Mouse (Mus musculus) macrophage (primary cell): ENCODE data around the gene Epx. TPM values are rescaled to one million over a fixed set of nuclear protein-coding genes. Genes with fewer than 3 reads are reported as not detected.
"Not testable (repeated sequence)": the region's sequence is repeated elsewhere in the genome, so short reads cannot be mapped to it uniquely, and the experiment has no call there.

Experiments used
- H3K27ac ChIP-seq: fragments of 350-480 bp; formaldehyde crosslinking; 2 replicates; pipeline ENCODE4 v1.9.0; 2021
- H3K36me3 ChIP-seq: fragments of 350-480 bp; formaldehyde crosslinking; 2 replicates; pipeline ENCODE4 v1.9.0; 2021; ENCODE audit errors: inconsistent target
- H3K4me3 ChIP-seq: fragments of 350-480 bp; formaldehyde crosslinking; 2 replicates; pipeline ENCODE4 v1.9.0; 2021; ENCODE audit errors: inconsistent target
- H3K79me2 ChIP-seq: fragments of 350-480 bp; formaldehyde crosslinking; 2 replicates; pipeline ENCODE4 v1.9.0; 2021; ENCODE audit errors: inconsistent target
- WGBS: methylation state at CpG from one replicate; pipeline ENCODE4 v1.1.7; 2026; ENCODE audit warnings: inconsistent platforms; ENCODE audit not compliant: missing documents; 5-methylcytosine and 5-hydroxymethylcytosine counted together
- polyA plus RNA-seq: library from polyadenylated mRNA; stranded (reverse); fragments of 250-400 nt; gene quantifications from 3 replicates; pipeline ENCODE4 v1.2.4, GENCODE M21; 2018; ENCODE audit warnings: inconsistent platforms
- total RNA-seq, 78 experiments: library from RNA; depleted of rRNA; stranded (reverse); fragments of 250-400 nt; gene quantifications; 1 replicate in 9 of 78; 2 replicates in 24 of 78; 3 replicates in 43 of 78; 4 replicates in 2 of 78; pipeline ENCODE4 v1.2.4; 2018; ENCODE audit warnings: inconsistent platforms in 56 of 78

Epx gene
- total RNA-seq (2018; cell fraction: chromatin; rRNA removed): not detected
- not detected for total RNA-seq (2018; cell fraction: cytosol; rRNA removed)
- total RNA-seq (2018; cell fraction: nucleus; rRNA removed): not detected
- not detected in 3 replicates for polyA plus RNA-seq

DNA sequence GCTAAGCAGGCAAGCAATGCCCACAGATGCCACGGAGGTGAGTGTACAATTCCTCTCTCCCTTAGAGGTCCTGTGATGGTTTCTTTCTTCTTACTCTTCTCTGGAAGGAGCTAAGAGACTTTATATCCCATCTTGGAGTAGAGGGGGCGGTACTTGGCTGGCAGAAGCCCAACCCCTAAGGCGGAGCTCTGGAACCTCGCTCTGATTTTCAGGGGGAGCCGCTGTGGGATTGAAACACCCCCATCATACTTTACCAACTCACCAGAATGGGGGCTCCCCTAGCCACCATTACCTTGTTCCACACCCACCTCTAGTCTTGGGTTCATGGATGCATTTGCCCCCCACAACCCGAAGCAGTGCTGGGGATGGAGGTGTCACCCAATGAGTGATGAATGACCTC lies at the start of gene Epx:
Epx (minus strand) TSS at position 101 of the 400 bp plus-strand sequence.
- H3K27ac ChIP-seq: no peak within 1 kb of the TSS
- H3K79me2 ChIP-seq: no peaks in the 10 kb centered on the region
- no peak within 1 kb of the TSS for H3K4me3 ChIP-seq
- no peaks in the 10 kb centered on the region for H3K36me3 ChIP-seq
- WGBS: 78% methylated on average over 6 of the region's 6 CpGs

- Histone ChIP-seq H3K79me2 (no peaks in the 10 kb centered on the region), H3K4me3 (no peak within 1 kb of the TSS), H3K36me3 (no peaks in the 10 kb centered on the region), H3K27ac (no peak within 1 kb of the TSS)
- WGBS: 37% methylated on average over 5 of the region's 5 CpGs
These were observed 45.6 kb upstream of the Epx start, which contains the start of gene Olfr464 for GRCm38 (mm10) chr11:87920966-87921365. TSS of gene Olfr464 (minus strand) at chr11:87920967.

GRCm38 (mm10) chr11:87920301-87920700 lies 45.0 kb upstream of the Epx start:
- no peaks in the 10 kb centered on the region for H3K36me3 ChIP-seq
- WGBS: 57% methylated on average over 2 of the region's 2 CpGs
- no peak overlapping the region for H3K27ac ChIP-seq
- no peaks in the 10 kb centered on the region for H3K79me2 ChIP-seq
- H3K4me3 ChIP-seq: no peak overlapping the region

DNA sequence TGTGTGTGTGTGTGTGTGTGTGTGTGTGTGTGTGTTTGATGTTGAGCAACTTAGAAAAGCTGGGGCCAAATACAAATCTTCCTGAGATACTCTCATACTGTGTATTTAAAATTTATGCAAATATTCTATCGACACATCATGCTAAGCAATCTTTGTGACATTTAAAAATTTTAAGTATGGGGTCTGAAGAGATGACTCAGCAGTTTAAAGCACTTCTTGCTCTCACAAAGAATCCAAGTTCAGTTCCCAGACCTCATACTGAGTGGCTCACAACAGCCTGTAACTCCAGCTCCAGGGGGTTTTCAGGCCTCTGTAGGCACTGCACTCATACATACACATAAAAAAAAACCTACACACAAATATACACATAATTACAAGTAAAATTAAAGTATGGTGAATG lies 40.7 kb upstream of the Epx start:
- WGBS: 100% methylated on average over 1 of the region's 1 CpGs
- Histone ChIP-seq H3K36me3 (no peaks in the 10 kb centered on the region), H3K4me3 (no peak overlapping the region)

DNA sequence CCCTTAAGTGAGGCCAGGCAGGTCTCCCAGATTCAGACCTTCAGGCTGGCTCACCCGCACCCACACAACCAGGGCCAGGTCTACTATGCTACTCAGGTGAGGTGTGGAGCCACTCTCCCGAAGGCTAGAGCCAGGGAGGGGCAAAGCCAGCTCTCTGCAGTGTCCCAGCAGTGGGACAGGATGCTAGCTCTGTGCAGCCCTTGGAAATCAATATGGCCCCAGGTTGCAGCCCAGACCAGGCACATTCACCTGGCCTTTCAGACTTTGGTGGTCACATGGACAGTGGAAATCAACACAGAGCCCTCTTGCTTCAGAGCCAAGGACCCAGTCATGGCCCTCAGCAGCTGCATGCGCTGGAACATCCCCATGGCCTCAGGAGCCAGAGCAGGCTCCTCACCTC lies 29.0 kb upstream of the Epx start:
- H3K79me2 ChIP-seq: no peaks in the 10 kb centered on the region
- no peak overlapping the region for H3K27ac ChIP-seq
- no peaks in the 10 kb centered on the region for H3K36me3 ChIP-seq
- H3K4me3 ChIP-seq: no peak overlapping the region
- WGBS: 76% methylated on average over 3 of the region's 3 CpGs

More for the DNA sequence above, 40.7 kb upstream of the Epx start:
- H3K79me2 ChIP-seq: no peaks in the 10 kb centered on the region
- H3K27ac ChIP-seq: no peak overlapping the region

- Histone ChIP-seq H3K4me3 (no peak within 1 kb of the TSS), H3K79me2 (no peaks in the 10 kb centered on the region), H3K36me3 (no peaks in the 10 kb centered on the region), H3K27ac (no peak within 1 kb of the TSS)
These were observed 22.0 kb upstream of the Epx start, which contains the start of gene Olfr463 for GRCm38 (mm10) chr11:87897287-87897686. TSS of gene Olfr463 (minus strand) at chr11:87897387.

DNA sequence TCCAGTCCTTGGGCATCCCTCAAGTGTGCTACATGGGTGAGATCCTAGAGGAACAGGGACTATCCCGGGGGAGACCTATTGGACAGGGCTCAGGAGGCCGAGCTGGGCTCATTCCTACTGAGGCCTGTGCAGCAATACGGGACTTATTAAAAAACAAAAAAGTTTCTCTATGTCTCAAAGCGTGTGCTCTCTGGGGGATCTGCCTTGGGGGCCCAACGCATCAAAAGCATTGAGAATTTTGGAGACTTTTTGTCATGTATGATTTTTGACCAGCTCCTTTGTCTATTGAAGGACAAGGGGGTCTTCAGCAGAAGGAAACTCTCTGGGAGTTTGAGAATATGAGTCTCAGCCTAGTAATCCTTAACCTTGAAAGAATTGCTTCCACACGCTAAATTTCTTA lies 16.8 kb upstream of the Epx start, which contains the start of gene Olfr462:
Olfr462 (minus strand) TSS at position 101 of the 400 bp plus-strand sequence.
- WGBS: 93% methylated on average over 6 of the region's 6 CpGs
- H3K36me3 ChIP-seq: no peaks in the 10 kb centered on the region
- H3K27ac ChIP-seq: no peak within 1 kb of the TSS
- H3K79me2 ChIP-seq: no peaks in the 10 kb centered on the region
- H3K4me3 ChIP-seq: no peak within 1 kb of the TSS

- WGBS: 80% methylated on average over 5 of the region's 5 CpGs
- Histone ChIP-seq H3K4me3 (no peak overlapping the region), H3K79me2 (no peaks in the 10 kb centered on the region), H3K27ac (no peak overlapping the region), H3K36me3 (no peaks in the 10 kb centered on the region)
These were observed 9.5 kb upstream of the Epx start for GRCm38 (mm10) chr11:87884856-87885255.

DNA sequence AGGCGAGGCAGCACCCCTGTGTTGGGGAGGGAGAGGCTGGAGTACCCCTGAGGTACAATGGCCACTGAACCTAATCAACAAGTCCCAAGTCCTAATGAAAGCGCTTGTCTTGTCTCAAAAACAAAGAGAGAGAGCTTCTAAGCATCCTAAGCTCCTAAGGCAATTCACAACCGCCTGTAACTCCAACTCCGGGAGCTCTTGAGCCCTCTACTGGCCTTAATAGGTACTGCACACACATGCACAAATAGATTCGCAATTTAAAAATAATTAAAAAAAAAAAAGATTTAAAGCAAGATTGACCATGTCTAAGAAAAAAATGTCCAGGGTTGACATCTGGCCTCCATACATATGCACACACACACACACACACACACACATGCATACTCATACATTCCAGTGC lies 8.2 kb upstream of the Epx start:
- 36% methylated on average over 5 of the region's 5 CpGs for WGBS
- Histone ChIP-seq H3K36me3 (no peaks in the 10 kb centered on the region), H3K79me2 (no peaks in the 10 kb centered on the region), H3K4me3 (no peak overlapping the region), H3K27ac (no peak overlapping the region)

DNA sequence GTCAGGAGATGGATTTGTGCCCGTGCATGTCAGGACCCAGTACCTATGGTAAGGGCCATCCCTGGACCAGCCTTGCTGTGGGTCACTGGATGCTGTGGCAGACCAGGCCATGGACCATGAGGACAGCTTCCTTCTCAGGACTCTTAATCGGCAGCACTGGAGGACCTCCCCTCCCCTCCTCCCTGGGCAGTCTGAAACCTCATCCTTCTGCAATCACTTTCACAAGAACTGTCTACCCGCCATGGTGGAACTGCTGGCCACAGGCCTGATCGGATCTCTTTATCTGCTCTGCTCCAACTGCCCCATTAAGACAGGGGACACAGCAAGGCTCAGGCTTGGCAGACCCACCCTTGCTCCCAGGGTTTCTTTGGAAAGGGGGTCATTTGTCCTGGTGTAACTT lies 6.4 kb upstream of the Epx start:
- WGBS: 46% methylated on average over 4 of the region's 4 CpGs
- no peak overlapping the region for H3K4me3 ChIP-seq
- H3K27ac ChIP-seq: no peak overlapping the region
- no peaks in the 10 kb centered on the region for H3K79me2 ChIP-seq
- no peaks in the 10 kb centered on the region for H3K36me3 ChIP-seq

DNA sequence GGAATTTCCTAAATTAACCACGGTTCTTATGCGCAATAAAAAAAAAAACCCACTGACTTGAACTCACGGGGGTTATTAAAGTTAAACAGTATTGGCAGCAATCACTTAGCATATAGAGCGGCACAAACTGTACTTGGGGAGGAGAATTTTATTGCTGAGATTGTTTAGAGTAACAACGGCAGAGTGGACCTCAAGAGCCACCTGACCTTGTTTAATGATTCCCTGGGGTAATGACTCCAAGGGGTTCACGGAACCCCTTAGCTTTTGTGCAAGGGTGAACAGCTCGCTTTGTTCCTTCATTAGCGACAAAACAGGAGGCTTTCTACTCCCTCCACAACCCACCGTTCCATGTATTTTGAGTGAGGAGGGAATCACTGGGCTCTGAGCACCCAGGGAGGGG lies 4.5 kb upstream of the Epx start:
- H3K36me3 ChIP-seq: no peaks in the 10 kb centered on the region
- H3K4me3 ChIP-seq: no peak overlapping the region
- no peaks in the 10 kb centered on the region for H3K79me2 ChIP-seq
- WGBS: 77% methylated on average over 9 of the region's 9 CpGs
- no peak overlapping the region for H3K27ac ChIP-seq

- 64% methylated on average over 8 of the region's 8 CpGs for WGBS
- Histone ChIP-seq H3K4me3 (no peak overlapping the region), H3K79me2 (no peaks in the 10 kb centered on the region), H3K27ac (no peak overlapping the region), H3K36me3 (no peaks in the 10 kb centered on the region)
These were observed 3.6 kb downstream of the Epx start for GRCm38 (mm10) chr11:87871766-87872165.

- Histone ChIP-seq H3K27ac (no peak overlapping the region), H3K4me3 (no peak overlapping the region), H3K79me2 (no peaks in the 10 kb centered on the region), H3K36me3 (no peaks in the 10 kb centered on the region)
- 81% methylated on average over 1 of the region's 2 CpGs for WGBS
These were observed 5.2 kb downstream of the Epx start for GRCm38 (mm10) chr11:87870096-87870495.

GRCm38 (mm10) chr11:87866891-87867290 lies 8.4 kb downstream of the Epx start:
- not testable (repeated sequence) for H3K27ac ChIP-seq, H3K4me3 ChIP-seq, H3K36me3 ChIP-seq, H3K79me2 ChIP-seq
- 86% methylated on average over 1 of the region's 2 CpGs for WGBS

DNA sequence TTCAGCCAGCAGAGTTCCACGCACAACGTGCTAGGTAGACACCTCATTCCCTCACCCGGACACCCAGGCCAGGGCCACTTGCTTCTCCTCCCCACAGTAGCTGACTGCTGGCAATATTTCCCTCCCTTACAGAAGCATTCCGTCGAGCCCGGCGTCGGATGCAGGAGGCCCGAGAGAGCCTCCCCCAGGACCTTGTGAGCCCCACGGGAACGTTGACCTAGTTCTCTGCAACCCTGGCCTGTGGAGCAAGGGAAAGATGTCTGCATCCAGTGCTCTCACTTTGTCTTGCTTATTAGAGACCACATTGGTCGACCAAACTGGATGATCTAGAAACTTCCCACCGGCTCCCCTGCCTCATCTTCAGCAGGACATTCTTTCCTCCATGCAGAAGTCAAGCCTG lies 12.5 kb downstream of the Epx start:
- over 99% methylated on average over 12 of the region's 13 CpGs for WGBS
- Histone ChIP-seq H3K4me3 (no peak overlapping the region), H3K36me3 (no peaks in the 10 kb centered on the region), H3K79me2 (no peaks in the 10 kb centered on the region), H3K27ac (no peak overlapping the region)

DNA sequence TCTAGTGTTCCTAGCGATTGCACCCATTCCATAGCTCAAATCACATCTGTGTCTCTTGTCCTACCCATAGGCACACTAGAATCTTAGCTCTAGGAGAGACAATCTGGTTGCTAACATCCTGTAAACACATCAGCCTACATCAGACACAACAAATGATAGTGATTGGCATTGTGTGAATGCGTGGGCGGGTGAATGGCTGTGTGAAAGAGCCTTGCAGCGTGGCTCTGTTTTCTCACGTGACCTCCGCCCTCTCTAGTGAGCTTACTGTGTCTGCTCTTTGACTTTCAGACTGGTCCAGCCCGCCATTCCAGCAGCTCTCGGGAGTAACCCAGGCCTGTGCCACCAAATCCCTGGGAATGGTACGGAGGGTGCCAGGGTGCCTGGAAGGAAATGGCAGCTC lies 14.9 kb downstream of the Epx start:
- no peaks in the 10 kb centered on the region for H3K79me2 ChIP-seq
- 94% methylated on average over 9 of the region's 9 CpGs for WGBS
- no peak overlapping the region for H3K27ac ChIP-seq
- no peaks in the 10 kb centered on the region for H3K36me3 ChIP-seq
- no peak overlapping the region for H3K4me3 ChIP-seq
